Mouse (Mus musculus) thymus, postnatal 0 days (tissue): Measurements from ENCODE around the gene Apeh. TPM values are rescaled to one million over a fixed set of nuclear protein-coding genes. Genes with fewer than 3 reads are reported as not detected.
A peak's percentile ranks its signal among the peaks of the same experiment; 100 is the strongest.

Experiments
- DNase-seq: peaks from one replicate; pipeline ENCODE4 v3.0.0-alpha.2; 2015; ENCODE audit warnings: low spot score
- polyA plus RNA-seq: library from polyadenylated mRNA; unstranded; fragments of >200 nt; fragmentation: Nextera tagmentation; extraction: Ambion mirVana; gene quantifications from 2 replicates; pipeline ENCODE4 v1.2.1, GENCODE M21; 2015

Apeh gene
- polyA plus RNA-seq, 1 experiment from 2014 or later: 48.0 TPM

GRCm38 (mm10) chr9:108120671-108121070 lies 26.3 kb upstream of the Apeh start:
- DNase-seq: no peak

- DNase-seq: no peak
These were observed 25.5 kb upstream of the Apeh start for GRCm38 (mm10) chr9:108119891-108120411.

- DNase-seq: no peak
These were observed 22.7 kb upstream of the Apeh start for GRCm38 (mm10) chr9:108117143-108117542.

GRCm38 (mm10) chr9:108115290-108116077 lies 21.1 kb upstream of the Apeh start:
- no peak for DNase-seq

GRCm38 (mm10) chr9:108112719-108113340 lies 18.4 kb upstream of the Apeh start:
- no peak for DNase-seq

- no peak for DNase-seq
These were observed 17.3 kb upstream of the Apeh start for GRCm38 (mm10) chr9:108111593-108112121.

- DNase-seq: peak; percentile 59
These were observed 16.7 kb upstream of the Apeh start for GRCm38 (mm10) chr9:108111101-108111592.

GRCm38 (mm10) chr9:108110160-108110559 lies 15.8 kb upstream of the Apeh start:
- no peak for DNase-seq

GRCm38 (mm10) chr9:108107867-108108266 lies 13.5 kb upstream of the Apeh start:
- DNase-seq: no peak

GRCm38 (mm10) chr9:108106090-108106489 lies 11.7 kb upstream of the Apeh start:
- no peak for DNase-seq

GRCm38 (mm10) chr9:108105549-108105863 lies 11.1 kb upstream of the Apeh start:
- no peak for DNase-seq

GRCm38 (mm10) chr9:108104766-108105548 lies 10.6 kb upstream of the Apeh start:
- DNase-seq: peak; percentile 49

GRCm38 (mm10) chr9:108099619-108100018 lies 5.2 kb upstream of the Apeh start:
- no peak for DNase-seq

- no peak for DNase-seq
These were observed 1.7 kb upstream of the Apeh start for GRCm38 (mm10) chr9:108095949-108096712.

- peak; percentile 69 for DNase-seq
These were observed 1.1 kb upstream of the Apeh start for GRCm38 (mm10) chr9:108095518-108095917.

GRCm38 (mm10) chr9:108094998-108095411 lies 599 bp upstream of the Apeh start:
- no peak for DNase-seq

GRCm38 (mm10) chr9:108093586-108093985 lies 820 bp downstream of the Apeh start:
- DNase-seq: no peak

GRCm38 (mm10) chr9:108090611-108091120 lies 3.7 kb downstream of the Apeh start:
- no peak for DNase-seq

GRCm38 (mm10) chr9:108085261-108085660 lies 9.1 kb downstream of the Apeh start:
- no peak for DNase-seq

- no peak for DNase-seq
These were observed 10.8 kb downstream of the Apeh start for GRCm38 (mm10) chr9:108083561-108083960.
